Mouse (Mus musculus) liver, embryonic 11.5 days (tissue): ENCODE data around the gene Smim26. TPM values are rescaled to one million over a fixed set of nuclear protein-coding genes. Genes with fewer than 3 reads are reported as not detected.
"Not testable (repeated sequence)": the region's sequence is repeated elsewhere in the genome, so short reads cannot be mapped to it uniquely, and the experiment has no call there.

Experiments used
- ATAC-seq: fragments of 200-750 bp; cut with Nextera tagmentation; replicated peaks from 2 replicates; pipeline ENCODE4 v1.8.0; 2017; ENCODE audit warnings: moderate number of reproducible peaks, mild to moderate bottlenecking, moderate TSS enrichment, moderate library complexity; ENCODE audit not compliant: low FRiP score
- DNase-seq: peaks from one replicate; pipeline ENCODE4 v3.0.0-alpha.2; 2017; ENCODE audit warnings: low spot score
- H3K27ac ChIP-seq: fragments of 300-500 bp; sonication (generic); 2 replicates; pipeline ENCODE4 v1.5.1; 2014; ENCODE audit warnings: mild to moderate bottlenecking, low read depth, low read length, control low read depth
- H3K27me3 ChIP-seq: fragments of 300-500 bp; sonication (generic); replicated peaks from 2 replicates; pipeline ENCODE4 v1.6.1; 2014; ENCODE audit warnings: low read length, mixed read lengths; ENCODE audit not compliant: control insufficient read depth, insufficient read depth
- H3K36me3 ChIP-seq: fragments of 300-500 bp; sonication (generic); 2 replicates; pipeline ENCODE4 v1.6.1; 2014; ENCODE audit warnings: mild to moderate bottlenecking, low read length, moderate library complexity, mixed read lengths; ENCODE audit not compliant: control insufficient read depth, insufficient read depth
- H3K4me1 ChIP-seq: fragments of 300-500 bp; sonication (generic); replicated peaks from 2 replicates; pipeline ENCODE4 v1.6.1; 2014; ENCODE audit warnings: low read length, mixed read lengths; ENCODE audit not compliant: control insufficient read depth, insufficient read depth
- H3K4me2 ChIP-seq: fragments of 300-500 bp; sonication (generic); 2 replicates; pipeline ENCODE4 v1.6.1; 2014; ENCODE audit warnings: mild to moderate bottlenecking, control low read depth, moderate library complexity
- H3K4me3 ChIP-seq: fragments of 300-500 bp; sonication (generic); 2 replicates; pipeline ENCODE4 v1.5.1; 2014; ENCODE audit warnings: low read depth, low read length, control low read depth
- H3K9ac ChIP-seq: fragments of 300-500 bp; sonication (generic); 2 replicates; pipeline ENCODE4 v1.6.1; 2014; ENCODE audit warnings: low read depth, low read length, control low read depth
- H3K9me3 ChIP-seq: fragments of 300-500 bp; sonication (generic); 2 replicates; pipeline ENCODE4 v1.6.1; 2016; ENCODE audit warnings: low read length, inconsistent platforms, mixed read lengths; ENCODE audit not compliant: control insufficient read depth
- WGBS: fragments of 180-500 bp; shearing (Covaris S2); extraction: QIAGEN DNeasy Blood & Tissue Kit; methylation state at CpG from one replicate; pipeline ENCODE4 v1.1.7; 2014; 5-methylcytosine and 5-hydroxymethylcytosine counted together
- polyA plus RNA-seq: library from polyadenylated mRNA; unstranded; fragments of >200 nt; fragmentation: Nextera tagmentation; extraction: Ambion mirVana; gene quantifications from 2 replicates; pipeline ENCODE4 v1.2.1, GENCODE M21; 2014

Smim26 gene
- polyA plus RNA-seq, 1 experiment from 2014 or later: 47.2 TPM

- ATAC-seq: peak; percentile 98
- WGBS: under 1% methylated on average over 44 of the region's 44 CpGs
Observed at GRCm38 (mm10) chr2:144555820-144556552, 37.9 kb upstream of the Smim26 start, which contains the start of gene Sec23b. Sec23b (plus strand) TSS chr2:144556229.

GRCm38 (mm10) chr2:144588723-144589122, 5.1 kb upstream of the Smim26 start:
- Histone ChIP-seq H3K4me2 (no peak overlapping the region), H3K9ac (no peak overlapping the region), H3K27me3 (no peaks in the 10 kb centered on the region), H3K9me3 (no peaks in the 10 kb centered on the region), H3K4me1 (no peaks in the 10 kb centered on the region), H3K4me3 (no peak overlapping the region), H3K36me3 (peaks cover 35% of the 10 kb centered on the region), H3K27ac (no peak overlapping the region)
- DNase-seq: no peak
- ATAC-seq: no peak
- 75% methylated on average over 4 of the region's 4 CpGs for WGBS

More at GRCm38 (mm10) chr2:144555820-144556552, 37.9 kb upstream of the Smim26 start, which contains the start of gene Sec23b:
- Histone ChIP-seq H3K36me3 (no peaks in the 10 kb centered on the region; the same call in 1 of the 2 replicates), H3K27ac (peak within 1 kb of the TSS; percentile 65), H3K4me3 (peak within 1 kb of the TSS; percentile 80), H3K4me1 (peaks cover 9% of the 10 kb centered on the region; the same call in 1 of the 2 replicates), H3K27me3 (no peaks in the 10 kb centered on the region), H3K9me3 (no peaks in the 10 kb centered on the region), H3K9ac (peak within 1 kb of the TSS; percentile 81), H3K4me2 (peak within 1 kb of the TSS; percentile 75)
- peak; percentile 91 for DNase-seq

- H3K4me3 ChIP-seq, H3K4me1 ChIP-seq, H3K27ac ChIP-seq, ATAC-seq, H3K9ac ChIP-seq, H3K4me2 ChIP-seq, H3K27me3 ChIP-seq, DNase-seq, H3K9me3 ChIP-seq, H3K36me3 ChIP-seq: not testable (repeated sequence)
- WGBS: 68% methylated on average over 8 of the region's 8 CpGs
Observed at GRCm38 (mm10) chr2:144593036-144593435, 818 bp upstream of the Smim26 start.

- no peak for DNase-seq
- H3K4me1 ChIP-seq: peaks cover 5% of the 10 kb centered on the region
- H3K9ac ChIP-seq: no peak overlapping the region
- H3K36me3 ChIP-seq: no peaks in the 10 kb centered on the region; the same call in 1 of the 2 replicates
- no peak for ATAC-seq
- no peak overlapping the region for H3K4me3 ChIP-seq
- WGBS: 66% methylated on average over 2 of the region's 2 CpGs
- H3K27me3 ChIP-seq: no peaks in the 10 kb centered on the region
- no peak overlapping the region for H3K4me2 ChIP-seq
- no peak overlapping the region for H3K27ac ChIP-seq
- H3K9me3 ChIP-seq: no peaks in the 10 kb centered on the region
Observed at GRCm38 (mm10) chr2:144598006-144598405, 4.2 kb downstream of the Smim26 start.

- DNase-seq: peak; percentile 83
- ATAC-seq: peak; percentile 95
- 2% methylated on average over 50 of the region's 50 CpGs for WGBS
- H3K36me3 ChIP-seq: no peaks in the 10 kb centered on the region; the same call in 1 of the 2 replicates
- H3K27ac ChIP-seq: peak within 1 kb of the TSS; percentile 34; the same call in 1 of the 2 replicates
- H3K4me3 ChIP-seq: peak within 1 kb of the TSS; percentile 74
- no peaks in the 10 kb centered on the region for H3K9me3 ChIP-seq
- peak within 1 kb of the TSS; percentile 79 for H3K4me2 ChIP-seq
- peaks cover 5% of the 10 kb centered on the region for H3K4me1 ChIP-seq
- H3K27me3 ChIP-seq: no peaks in the 10 kb centered on the region
- peak within 1 kb of the TSS; percentile 90 for H3K9ac ChIP-seq
Observed at GRCm38 (mm10) chr2:144599831-144600687, 6.2 kb downstream of the Smim26 start, which contains the start of gene Dtd1. Dtd1 (plus strand) TSS chr2:144599897.

GRCm38 (mm10) chr2:144601576-144601975, 7.7 kb downstream of the Smim26 start:
- H3K4me1 ChIP-seq: peaks cover 5% of the 10 kb centered on the region
- no peak overlapping the region for H3K27ac ChIP-seq
- H3K4me3 ChIP-seq: no peak overlapping the region
- H3K27me3 ChIP-seq: no peaks in the 10 kb centered on the region
- 85% methylated on average over 1 of the region's 1 CpGs for WGBS
- H3K4me2 ChIP-seq: no peak overlapping the region
- no peaks in the 10 kb centered on the region for H3K9me3 ChIP-seq
- ATAC-seq (no peak), DNase-seq (no peak)
- H3K36me3 ChIP-seq: no peaks in the 10 kb centered on the region
- H3K9ac ChIP-seq: no peak overlapping the region

GRCm38 (mm10) chr2:144613956-144614355, 20.1 kb downstream of the Smim26 start:
- DNase-seq: no peak
- 91% methylated on average over 6 of the region's 6 CpGs for WGBS
- Histone ChIP-seq H3K36me3 (no peaks in the 10 kb centered on the region), H3K27ac (no peak overlapping the region), H3K4me1 (peaks cover 5% of the 10 kb centered on the region), H3K4me2 (no peak overlapping the region), H3K27me3 (no peaks in the 10 kb centered on the region), H3K4me3 (no peak overlapping the region), H3K9me3 (no peaks in the 10 kb centered on the region), H3K9ac (no peak overlapping the region)
- no peak for ATAC-seq

GRCm38 (mm10) chr2:144617074-144617874, 23.4 kb downstream of the Smim26 start:
- DNase-seq: no peak
- Histone ChIP-seq H3K4me1 (peaks cover 5% of the 10 kb centered on the region), H3K4me3 (no peak overlapping the region), H3K27ac (no peak overlapping the region), H3K9me3 (no peaks in the 10 kb centered on the region), H3K9ac (no peak overlapping the region), H3K27me3 (no peaks in the 10 kb centered on the region), H3K4me2 (peak overlapping the region; percentile 4; the same call in 1 of the 2 replicates), H3K36me3 (no peaks in the 10 kb centered on the region)
- WGBS: 65% methylated on average over 16 of the region's 16 CpGs
- ATAC-seq: peak; percentile 84
